Mouse (Mus musculus): ENCODE data around the gene Rimkla. TPM values are rescaled to one million over a fixed set of nuclear protein-coding genes. Genes with fewer than 3 reads are reported as not detected.

Rimkla gene
- polyA plus RNA-seq, 1 experiment from 2014 or later, result 0.34 TPM

DNA sequence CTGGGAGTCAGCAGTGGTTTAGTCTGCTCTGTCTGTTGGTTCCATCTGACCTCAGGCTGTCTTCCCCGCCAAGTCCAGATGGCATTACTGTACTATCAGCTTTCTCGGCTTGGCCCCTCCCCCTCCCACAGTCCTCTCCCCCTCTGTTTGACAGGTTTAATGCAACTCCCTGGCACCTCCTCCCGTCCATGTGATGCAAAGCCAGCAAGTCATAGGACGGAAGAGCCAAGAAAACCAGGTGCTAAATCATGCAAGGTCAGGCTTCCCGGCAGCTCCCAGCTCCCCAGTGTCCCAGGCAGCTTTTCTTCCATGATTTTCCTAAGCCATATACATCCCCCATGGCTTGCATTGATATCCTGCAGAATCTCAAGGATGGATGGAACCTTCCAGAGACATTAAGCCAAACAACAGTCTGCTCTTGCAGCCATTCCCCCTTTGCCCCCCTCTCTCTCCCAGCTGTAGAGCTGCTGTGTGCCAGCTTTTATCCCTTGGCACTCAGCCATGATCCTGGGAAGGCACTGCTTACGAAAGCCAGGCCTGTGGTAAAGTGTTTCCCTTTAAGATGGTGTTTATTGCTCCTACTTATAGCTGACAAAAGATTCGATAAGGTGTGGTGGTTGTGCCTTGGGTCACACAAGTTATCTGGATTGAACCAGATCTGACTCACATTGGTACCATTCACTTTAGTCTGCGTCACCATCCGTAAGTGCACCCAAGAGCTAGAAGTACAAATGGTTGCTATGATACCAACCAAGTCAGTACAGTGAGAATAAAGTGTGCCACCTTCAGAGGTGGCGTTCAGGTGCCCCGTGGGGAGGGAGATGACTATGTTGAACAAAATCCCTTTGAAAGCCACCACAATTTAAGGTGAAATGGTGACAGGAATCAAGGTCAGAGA is 29.3 kb downstream of the Rimkla start:
- H3K27ac ChIP-seq (ENCODE audit: low read depth, low read length), result no peak overlapping the region
- DNase-seq (ENCODE audit: low spot score), result no peak

DNA sequence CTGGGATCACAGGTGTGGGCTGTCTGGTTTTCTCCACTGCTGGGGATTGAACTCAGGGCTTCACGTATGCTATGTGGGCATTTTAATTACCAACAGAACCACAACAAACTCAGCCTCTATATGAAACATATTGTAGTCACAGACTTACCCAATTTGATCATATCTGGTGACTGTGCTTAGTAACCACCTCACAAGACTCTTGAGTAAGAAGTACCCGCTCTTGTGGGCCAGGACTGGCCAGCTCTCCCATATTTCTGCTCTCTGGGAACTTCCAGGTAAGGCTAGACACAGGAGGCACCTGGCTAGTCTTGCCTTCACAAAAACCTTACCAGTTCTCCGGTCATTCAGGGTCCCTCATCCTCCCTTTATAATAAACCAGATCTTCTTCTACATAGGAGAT is 30.0 kb downstream of the Rimkla start:
- Histone ChIP-seq H3K27me3 (replicated peaks; ENCODE audit: control insufficient read depth, insufficient read depth, low read length) (no peaks in the 10 kb centered on the region), H3K4me2 (no peak overlapping the region), H3K27ac (ENCODE audit: low read depth, low read length) (no peak overlapping the region), H3K36me3 (ENCODE audit: control insufficient read depth, insufficient read depth, low read length) (no peaks in the 10 kb centered on the region), H3K4me1 (replicated peaks; ENCODE audit: control insufficient read depth, insufficient read depth, low read length) (no peaks in the 10 kb centered on the region), H3K9me3 (ENCODE audit: control insufficient read depth, low read length) (no peaks in the 10 kb centered on the region), H3K4me3 (ENCODE audit: low read depth, low read length) (no peak overlapping the region), H3K9ac (ENCODE audit: low read depth, low read length) (no peak overlapping the region)
- 82% methylated on average over 3 of the region's 3 CpGs for WGBS
- ATAC-seq (replicated peaks; ENCODE audit: low FRiP score) (no peak), DNase-seq (ENCODE audit: low spot score) (no peak)

More for the DNA sequence above, 29.3 kb downstream of the Rimkla start:
- no peak overlapping the region for H3K4me3 ChIP-seq (ENCODE audit: low read depth, low read length)
- no peak for ATAC-seq (replicated peaks; ENCODE audit: low FRiP score)
- no peaks in the 10 kb centered on the region for H3K9me3 ChIP-seq (ENCODE audit: control insufficient read depth, low read length)
- H3K4me2 ChIP-seq, result no peak overlapping the region
- WGBS, result 55% methylated on average over 11 of the region's 11 CpGs
- H3K9ac ChIP-seq (ENCODE audit: low read depth, low read length), result no peak overlapping the region
- H3K4me1 ChIP-seq (replicated peaks; ENCODE audit: control insufficient read depth, insufficient read depth, low read length), result no peaks in the 10 kb centered on the region
- no peaks in the 10 kb centered on the region for H3K36me3 ChIP-seq (ENCODE audit: control insufficient read depth, insufficient read depth, low read length)
- no peaks in the 10 kb centered on the region for H3K27me3 ChIP-seq (replicated peaks; ENCODE audit: control insufficient read depth, insufficient read depth, low read length)

DNA sequence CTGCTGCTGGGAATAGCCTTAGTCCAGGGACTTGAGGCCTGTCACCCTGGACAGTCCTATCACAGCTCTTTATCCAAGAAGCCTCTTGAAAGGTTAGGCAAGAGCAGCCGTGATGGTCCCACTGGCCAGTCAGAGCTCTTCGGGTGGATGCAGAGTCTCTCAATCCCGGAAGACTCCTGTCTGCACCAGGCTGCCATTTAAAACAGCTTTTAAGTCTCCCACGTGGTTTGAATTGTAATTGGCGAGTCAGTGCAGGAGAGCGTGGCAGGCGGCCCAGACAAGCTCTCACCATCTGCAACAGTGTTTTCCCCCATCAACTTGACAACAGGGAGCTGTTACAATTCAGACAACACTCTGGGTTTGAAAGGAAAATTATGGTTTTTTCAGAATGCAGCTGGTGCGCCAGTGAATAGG is 31.7 kb downstream of the Rimkla start:
- H3K4me2 ChIP-seq, result no peak overlapping the region
- no peaks in the 10 kb centered on the region for H3K9me3 ChIP-seq (ENCODE audit: control insufficient read depth, low read length)
- DNase-seq (ENCODE audit: low spot score), result no peak
- no peaks in the 10 kb centered on the region for H3K36me3 ChIP-seq (ENCODE audit: control insufficient read depth, insufficient read depth, low read length)
- no peaks in the 10 kb centered on the region for H3K4me1 ChIP-seq (replicated peaks; ENCODE audit: control insufficient read depth, insufficient read depth, low read length)
- ATAC-seq (replicated peaks; ENCODE audit: low FRiP score), result no peak
- H3K27me3 ChIP-seq (replicated peaks; ENCODE audit: control insufficient read depth, insufficient read depth, low read length), result no peaks in the 10 kb centered on the region
- H3K27ac ChIP-seq (ENCODE audit: low read depth, low read length), result no peak overlapping the region
- H3K9ac ChIP-seq (ENCODE audit: low read depth, low read length), result no peak overlapping the region
- 70% methylated on average over 8 of the region's 8 CpGs for WGBS
- H3K4me3 ChIP-seq (ENCODE audit: low read depth, low read length), result no peak overlapping the region

DNA sequence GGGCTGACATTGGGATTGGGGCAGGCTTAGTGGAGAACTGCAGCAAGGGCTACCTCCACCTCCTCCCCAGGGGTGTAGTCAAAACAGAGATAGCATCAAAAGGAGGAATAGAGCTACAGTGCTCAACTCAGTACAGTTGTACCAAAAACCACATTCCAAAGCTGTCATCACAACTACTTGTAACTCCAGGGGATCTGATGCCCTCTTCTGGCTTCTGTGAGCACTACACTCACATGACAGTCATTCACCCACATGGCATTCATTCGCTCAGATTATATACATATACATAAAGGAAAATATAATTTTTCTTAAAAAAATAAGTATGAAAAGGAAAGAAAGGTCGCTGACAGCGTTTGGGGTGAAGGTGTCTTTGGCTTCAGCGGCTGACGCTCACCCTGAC is 32.1 kb downstream of the Rimkla start:
- 56% methylated on average over 5 of the region's 5 CpGs for WGBS
- Histone ChIP-seq H3K4me3 (ENCODE audit: low read depth, low read length) (no peak overlapping the region), H3K9me3 (ENCODE audit: control insufficient read depth, low read length) (no peaks in the 10 kb centered on the region), H3K27me3 (replicated peaks; ENCODE audit: control insufficient read depth, insufficient read depth, low read length) (no peaks in the 10 kb centered on the region), H3K4me1 (replicated peaks; ENCODE audit: control insufficient read depth, insufficient read depth, low read length) (no peaks in the 10 kb centered on the region), H3K36me3 (ENCODE audit: control insufficient read depth, insufficient read depth, low read length) (no peaks in the 10 kb centered on the region), H3K9ac (ENCODE audit: low read depth, low read length) (no peak overlapping the region), H3K27ac (ENCODE audit: low read depth, low read length) (no peak overlapping the region), H3K4me2 (no peak overlapping the region)
- no peak for DNase-seq (ENCODE audit: low spot score)
- ATAC-seq (replicated peaks; ENCODE audit: low FRiP score), result no peak

DNA sequence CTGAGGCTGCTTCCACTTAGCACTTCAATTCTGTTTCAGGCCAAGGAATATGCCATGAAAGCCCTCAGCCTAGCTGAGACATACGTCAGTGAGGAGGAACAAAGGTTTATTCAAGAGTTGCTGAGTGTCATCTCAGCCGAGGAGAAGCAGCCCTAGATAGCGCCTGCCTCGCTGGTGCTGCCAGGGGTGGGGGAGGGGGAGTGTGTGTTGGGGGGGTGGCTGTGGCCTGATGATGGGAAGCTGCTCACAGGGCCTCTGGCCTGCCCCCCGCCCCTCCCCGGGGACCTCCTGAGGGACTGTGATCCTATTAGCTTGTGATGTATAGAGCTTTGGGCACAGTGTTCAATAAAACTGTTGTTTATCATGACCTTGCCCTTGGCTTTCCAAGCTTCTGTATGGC is 38.9 kb downstream of the Rimkla start:
- no peak for ATAC-seq (replicated peaks; ENCODE audit: low FRiP score)

DNA sequence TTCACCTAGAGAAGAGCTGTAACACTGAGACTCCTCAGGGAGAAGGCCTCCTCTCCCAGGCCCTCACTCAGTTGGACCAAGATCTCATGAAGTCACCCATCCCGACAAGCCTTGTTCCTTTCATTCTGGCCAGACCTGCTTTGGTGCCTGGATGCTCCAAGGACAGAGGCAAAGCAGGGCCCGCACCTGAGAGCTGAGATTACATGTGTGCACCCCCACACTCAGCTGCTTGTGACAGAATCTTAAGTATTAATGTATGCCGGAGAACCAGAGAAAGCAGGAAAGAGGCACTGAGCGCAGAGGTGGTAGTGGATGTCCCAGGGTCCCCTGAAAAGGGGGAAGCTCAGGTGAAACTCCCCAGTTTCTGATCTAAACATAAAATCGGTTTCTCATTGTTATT is 39.3 kb downstream of the Rimkla start:
- H3K9me3 ChIP-seq (ENCODE audit: control insufficient read depth, low read length), result no peaks in the 10 kb centered on the region
- no peak for ATAC-seq (replicated peaks; ENCODE audit: low FRiP score)
- no peak overlapping the region for H3K27ac ChIP-seq (ENCODE audit: low read depth, low read length)
- H3K4me3 ChIP-seq (ENCODE audit: low read depth, low read length), result no peak overlapping the region
- H3K27me3 ChIP-seq (replicated peaks; ENCODE audit: control insufficient read depth, insufficient read depth, low read length), result no peaks in the 10 kb centered on the region
- H3K9ac ChIP-seq (ENCODE audit: low read depth, low read length), result no peak overlapping the region
- H3K4me2 ChIP-seq, result no peak overlapping the region
- no peaks in the 10 kb centered on the region for H3K36me3 ChIP-seq (ENCODE audit: control insufficient read depth, insufficient read depth, low read length)
- no peak for DNase-seq (ENCODE audit: low spot score)
- 58% methylated on average over 5 of the region's 5 CpGs for WGBS
- peaks cover 5% of the 10 kb centered on the region; the same call in 1 of the 2 replicates for H3K4me1 ChIP-seq (replicated peaks; ENCODE audit: control insufficient read depth, insufficient read depth, low read length)

More for the DNA sequence above, 38.9 kb downstream of the Rimkla start:
- Histone ChIP-seq H3K27me3 (replicated peaks; ENCODE audit: control insufficient read depth, insufficient read depth, low read length) (no peaks in the 10 kb centered on the region), H3K27ac (ENCODE audit: low read depth, low read length) (no peak overlapping the region), H3K9ac (ENCODE audit: low read depth, low read length) (no peak overlapping the region), H3K36me3 (ENCODE audit: control insufficient read depth, insufficient read depth, low read length) (no peaks in the 10 kb centered on the region), H3K9me3 (ENCODE audit: control insufficient read depth, low read length) (no peaks in the 10 kb centered on the region), H3K4me3 (ENCODE audit: low read depth, low read length) (no peak overlapping the region), H3K4me2 (no peak overlapping the region), H3K4me1 (replicated peaks; ENCODE audit: control insufficient read depth, insufficient read depth, low read length) (peaks cover 5% of the 10 kb centered on the region; the same call in 1 of the 2 replicates)
- no peak for DNase-seq (ENCODE audit: low spot score)
- WGBS, result 22% methylated on average over 6 of the region's 6 CpGs

DNA sequence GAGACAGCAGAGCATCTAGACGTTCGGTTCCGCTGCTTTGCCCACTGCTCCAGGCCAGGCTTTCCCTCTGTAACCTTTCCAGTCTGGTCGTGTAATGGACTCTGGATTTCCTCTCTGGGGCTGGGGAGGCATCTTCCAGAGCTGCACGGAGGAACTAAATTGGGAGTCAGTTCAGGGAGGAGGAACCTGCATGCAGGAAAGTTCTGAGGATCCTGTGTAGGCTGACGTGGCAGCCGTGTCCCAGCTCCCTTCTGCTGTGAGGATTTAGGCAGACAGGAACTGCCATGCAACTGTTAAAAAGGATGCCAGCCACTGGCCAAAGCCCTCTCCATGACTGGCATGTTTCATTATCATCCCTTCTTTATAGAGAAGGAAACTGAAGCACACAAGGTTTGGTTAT is 42.0 kb downstream of the Rimkla start:
- no peak for DNase-seq (ENCODE audit: low spot score)
- Histone ChIP-seq H3K36me3 (ENCODE audit: control insufficient read depth, insufficient read depth, low read length) (no peaks in the 10 kb centered on the region), H3K4me2 (no peak overlapping the region), H3K9ac (ENCODE audit: low read depth, low read length) (no peak overlapping the region), H3K27me3 (replicated peaks; ENCODE audit: control insufficient read depth, insufficient read depth, low read length) (no peaks in the 10 kb centered on the region), H3K9me3 (ENCODE audit: control insufficient read depth, low read length) (no peaks in the 10 kb centered on the region), H3K27ac (ENCODE audit: low read depth, low read length) (no peak overlapping the region), H3K4me1 (replicated peaks; ENCODE audit: control insufficient read depth, insufficient read depth, low read length) (peaks cover 5% of the 10 kb centered on the region; the same call in 1 of the 2 replicates), H3K4me3 (ENCODE audit: low read depth, low read length) (no peak overlapping the region)
- ATAC-seq (replicated peaks; ENCODE audit: low FRiP score), result no peak
- WGBS, result 69% methylated on average over 7 of the region's 7 CpGs

DNA sequence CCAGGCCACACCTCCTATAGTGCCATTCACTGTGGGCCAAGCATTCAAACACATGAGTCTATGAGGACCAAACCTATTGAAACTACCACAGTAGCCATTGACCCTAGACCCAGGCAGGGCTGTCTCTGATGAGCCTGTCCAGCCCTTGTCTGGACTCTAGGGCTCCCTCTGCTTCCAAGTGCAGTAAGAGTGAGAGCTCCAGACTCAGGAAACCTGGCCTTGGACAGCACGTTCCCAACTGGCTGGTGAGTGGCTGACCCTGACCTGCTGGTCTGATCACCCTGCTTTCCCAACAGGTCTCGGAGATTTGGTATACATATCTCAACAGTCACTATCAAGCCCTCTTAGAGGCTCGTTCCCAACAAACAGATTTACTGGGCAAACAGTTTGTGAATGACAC is 44.6 kb downstream of the Rimkla start:
- DNase-seq (ENCODE audit: low spot score), result no peak
- Histone ChIP-seq H3K27ac (ENCODE audit: low read depth, low read length) (no peak overlapping the region), H3K4me2 (no peak overlapping the region), H3K9me3 (ENCODE audit: control insufficient read depth, low read length) (no peaks in the 10 kb centered on the region), H3K27me3 (replicated peaks; ENCODE audit: control insufficient read depth, insufficient read depth, low read length) (no peaks in the 10 kb centered on the region), H3K9ac (ENCODE audit: low read depth, low read length) (no peak overlapping the region), H3K4me1 (replicated peaks; ENCODE audit: control insufficient read depth, insufficient read depth, low read length) (no peaks in the 10 kb centered on the region), H3K36me3 (ENCODE audit: control insufficient read depth, insufficient read depth, low read length) (no peaks in the 10 kb centered on the region), H3K4me3 (ENCODE audit: low read depth, low read length) (no peak overlapping the region)
- ATAC-seq (replicated peaks; ENCODE audit: low FRiP score), result no peak
- WGBS, result 57% methylated on average over 3 of the region's 3 CpGs

DNA sequence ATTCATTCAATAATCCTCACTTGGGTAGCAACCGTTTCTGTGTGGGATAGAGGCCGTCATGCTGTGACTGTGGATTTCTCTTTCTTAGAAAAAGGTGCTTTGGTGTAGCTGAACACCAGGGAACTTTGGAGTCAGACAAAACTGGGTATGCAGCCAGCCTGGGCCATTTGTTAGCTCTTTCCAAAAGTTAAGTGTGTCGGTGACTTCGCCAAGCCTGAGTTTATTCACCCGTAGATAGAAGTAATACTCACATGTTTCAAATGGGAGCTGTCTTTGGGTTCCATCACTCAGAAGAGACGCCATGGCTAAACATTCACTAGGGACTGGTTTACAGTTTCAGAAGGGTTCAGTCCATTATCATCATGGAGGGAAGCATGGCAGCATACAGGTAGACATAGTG is 45.2 kb downstream of the Rimkla start:
- no peak overlapping the region for H3K4me3 ChIP-seq (ENCODE audit: low read depth, low read length)
- H3K36me3 ChIP-seq (ENCODE audit: control insufficient read depth, insufficient read depth, low read length), result no peaks in the 10 kb centered on the region
- ATAC-seq (replicated peaks; ENCODE audit: low FRiP score) (no peak), DNase-seq (ENCODE audit: low spot score) (no peak)
- H3K4me2 ChIP-seq, result no peak overlapping the region
- H3K27me3 ChIP-seq (replicated peaks; ENCODE audit: control insufficient read depth, insufficient read depth, low read length), result no peaks in the 10 kb centered on the region
- no peak overlapping the region for H3K27ac ChIP-seq (ENCODE audit: low read depth, low read length)
- no peaks in the 10 kb centered on the region for H3K9me3 ChIP-seq (ENCODE audit: control insufficient read depth, low read length)
- H3K9ac ChIP-seq (ENCODE audit: low read depth, low read length), result no peak overlapping the region
- WGBS, result 90% methylated on average over 6 of the region's 6 CpGs
- peaks cover 2% of the 10 kb centered on the region; the same call in 1 of the 2 replicates for H3K4me1 ChIP-seq (replicated peaks; ENCODE audit: control insufficient read depth, insufficient read depth, low read length)
